Mouse (Mus musculus) neural tube, embryonic 14.5 days (tissue): ENCODE results near the gene Slc9a3r1. TPM values are rescaled to one million over a fixed set of nuclear protein-coding genes. Genes with fewer than 3 reads are reported as not detected.
A peak's percentile ranks its signal among the peaks of the same experiment; 100 is the strongest.

Experiments
- ATAC-seq: fragments of 200-750 bp; cut with Nextera tagmentation; 2 replicates; pipeline ENCODE4 v1.8.0; 2017; ENCODE audit warnings: low read depth, mild to moderate bottlenecking, moderate TSS enrichment, moderate library complexity
- H3K27ac ChIP-seq: fragments of 300-500 bp; sonication (generic); 2 replicates; pipeline ENCODE4 v1.5.1; 2014; ENCODE audit warnings: low read depth, mild to moderate bottlenecking, control low read depth, low read length, moderate library complexity, mixed read lengths
- H3K27me3 ChIP-seq: fragments of 300-500 bp; sonication (generic); 2 replicates; pipeline ENCODE4 v1.6.1; 2014; ENCODE audit warnings: low read length; ENCODE audit not compliant: control insufficient read depth, insufficient read depth
- H3K36me3 ChIP-seq: fragments of 300-500 bp; sonication (generic); 2 replicates; pipeline ENCODE4 v1.6.1; 2014; ENCODE audit warnings: low read length, mixed read lengths; ENCODE audit not compliant: control insufficient read depth, insufficient read depth
- H3K4me1 ChIP-seq: fragments of 300-500 bp; sonication (generic); 2 replicates; pipeline ENCODE4 v1.6.1; 2014; ENCODE audit warnings: low read length; ENCODE audit not compliant: control insufficient read depth, insufficient read depth
- H3K4me2 ChIP-seq: fragments of 300-500 bp; sonication (generic); 2 replicates; pipeline ENCODE4 v1.6.1; 2014; ENCODE audit warnings: mild to moderate bottlenecking, low read depth, low read length, control low read depth
- H3K4me3 ChIP-seq: fragments of 300-500 bp; sonication (generic); 2 replicates; pipeline ENCODE4 v1.5.1; 2014; ENCODE audit warnings: low read depth, low read length, control low read depth, mixed read lengths
- H3K9ac ChIP-seq: fragments of 300-500 bp; sonication (generic); replicated peaks from 2 replicates; pipeline ENCODE4 v1.6.1; 2014; ENCODE audit warnings: low read depth, mild to moderate bottlenecking, control low read depth, low read length, mixed read lengths
- H3K9me3 ChIP-seq: fragments of 300-500 bp; sonication (generic); 2 replicates; pipeline ENCODE4 v1.6.1; 2016; ENCODE audit warnings: low read length; ENCODE audit not compliant: control insufficient read depth
- WGBS: fragments of 180-500 bp; shearing (Covaris S2); extraction: QIAGEN DNeasy Blood & Tissue Kit; methylation state at CpG from one replicate; pipeline ENCODE4 v1.1.7; 2014; 5-methylcytosine and 5-hydroxymethylcytosine counted together
- polyA plus RNA-seq: library from polyadenylated mRNA; unstranded; fragments of >200 nt; fragmentation: Nextera tagmentation; extraction: Ambion mirVana; gene quantifications from 2 replicates; pipeline ENCODE4 v1.2.1, GENCODE M21; 2014

Slc9a3r1 gene
- 42.3 and 59.1 TPM in 2 replicates for polyA plus RNA-seq

DNA sequence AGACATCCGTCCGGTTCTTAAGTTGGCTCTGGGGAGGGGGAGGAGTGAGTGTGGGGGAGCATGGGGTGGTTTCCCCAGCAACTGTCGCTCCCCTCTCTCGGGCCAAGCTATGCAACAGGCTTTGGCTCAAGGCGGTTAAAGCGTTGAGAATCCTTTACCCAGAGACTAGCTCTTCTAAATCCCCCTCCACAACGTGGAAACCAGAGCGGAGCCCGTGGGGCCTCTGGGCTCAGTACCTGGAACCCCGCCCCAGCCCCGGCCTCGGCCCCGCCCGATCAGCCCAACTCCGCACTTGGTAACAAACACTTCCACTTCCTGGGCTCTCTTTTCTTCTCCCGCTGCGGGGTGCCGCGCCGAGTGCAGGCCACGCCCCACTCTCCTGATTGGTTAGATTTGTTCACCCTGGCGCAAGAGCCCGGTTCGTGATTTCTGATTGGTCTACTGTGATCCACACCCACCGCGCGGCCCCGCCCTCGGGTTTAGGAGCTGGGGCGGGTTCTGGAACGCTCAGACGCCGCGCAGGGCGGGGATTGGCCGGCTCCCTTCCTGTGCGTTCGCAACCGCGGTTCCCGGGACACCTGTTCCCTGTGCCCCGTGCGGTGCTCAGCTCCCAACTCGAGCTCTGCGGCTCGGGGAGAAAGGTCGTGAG lies at the start of gene Slc9a3r1:
TSS of gene Slc9a3r1 (plus strand) at position 510 of the 649 bp plus-strand sequence.
- H3K4me1 ChIP-seq: peaks cover 18% of the 10 kb centered on the region
- no peaks in the 10 kb centered on the region for H3K9me3 ChIP-seq
- peak within 1 kb of the TSS; percentile 28; the same call in 1 of the 2 replicates for H3K27ac ChIP-seq
- 0% methylated on average over 45 of the region's 47 CpGs for WGBS
- peak within 1 kb of the TSS; percentile 59 for H3K4me3 ChIP-seq
- H3K36me3 ChIP-seq: no peaks in the 10 kb centered on the region
- peaks cover 11% of the 10 kb centered on the region for H3K27me3 ChIP-seq
- ATAC-seq: peak; percentile 89
- H3K4me2 ChIP-seq: peak within 1 kb of the TSS; percentile 62
- H3K9ac ChIP-seq: peak within 1 kb of the TSS; percentile 54

DNA sequence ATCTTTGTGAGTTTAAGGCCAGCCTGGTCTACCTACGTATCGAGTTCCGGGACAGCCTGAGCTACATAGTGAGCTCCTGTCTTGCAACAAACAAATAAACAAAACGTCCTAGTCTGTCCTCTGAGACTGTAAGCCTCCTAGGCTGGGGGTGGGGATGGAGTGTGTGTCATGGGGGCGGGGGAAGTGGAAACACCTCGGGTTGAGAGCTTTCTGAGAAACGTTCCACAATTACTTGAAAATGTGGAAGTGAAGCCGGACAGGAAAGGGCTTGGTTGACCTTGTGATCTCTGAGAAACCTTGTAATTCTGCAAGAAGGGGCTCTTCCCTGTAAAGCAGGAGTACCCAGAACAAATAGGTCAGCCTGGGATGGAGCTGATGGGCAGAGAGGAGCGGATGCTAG lies 43.7 kb upstream of the Slc9a3r1 start:
- H3K4me3 ChIP-seq: no peak overlapping the region
- WGBS: 79% methylated on average over 9 of the region's 9 CpGs
- H3K9me3 ChIP-seq: no peaks in the 10 kb centered on the region
- no peak overlapping the region for H3K27ac ChIP-seq
- no peaks in the 10 kb centered on the region for H3K4me1 ChIP-seq
- H3K27me3 ChIP-seq: no peaks in the 10 kb centered on the region
- H3K9ac ChIP-seq: no peak overlapping the region
- H3K36me3 ChIP-seq: no peaks in the 10 kb centered on the region
- no peak for ATAC-seq
- no peak overlapping the region for H3K4me2 ChIP-seq

DNA sequence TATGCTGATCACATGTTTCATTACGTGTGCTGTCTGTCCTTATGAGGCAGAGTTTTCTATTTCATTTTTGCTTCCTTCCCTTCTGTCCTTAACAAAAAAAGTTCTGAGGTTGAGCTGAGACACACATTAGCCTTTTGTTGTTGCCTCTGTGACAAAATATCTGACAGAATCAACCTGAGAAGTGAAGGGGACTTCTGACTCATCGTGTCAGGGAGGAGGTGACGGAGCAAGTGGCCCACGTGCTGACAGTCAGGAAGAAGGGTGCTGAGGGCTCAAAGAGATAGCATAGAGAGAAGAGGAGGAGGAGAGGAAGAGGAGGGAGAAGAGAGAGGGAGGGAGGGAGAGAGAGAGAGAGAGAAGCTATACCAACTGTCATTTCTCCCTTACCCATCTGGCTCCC lies 34.7 kb upstream of the Slc9a3r1 start:
- Histone ChIP-seq H3K9me3 (no peaks in the 10 kb centered on the region), H3K27ac (no peak overlapping the region), H3K36me3 (no peaks in the 10 kb centered on the region), H3K27me3 (no peaks in the 10 kb centered on the region), H3K4me1 (no peaks in the 10 kb centered on the region), H3K4me2 (no peak overlapping the region), H3K4me3 (no peak overlapping the region), H3K9ac (no peak overlapping the region)
- ATAC-seq: no peak
- WGBS: 90% methylated on average over 4 of the region's 4 CpGs

DNA sequence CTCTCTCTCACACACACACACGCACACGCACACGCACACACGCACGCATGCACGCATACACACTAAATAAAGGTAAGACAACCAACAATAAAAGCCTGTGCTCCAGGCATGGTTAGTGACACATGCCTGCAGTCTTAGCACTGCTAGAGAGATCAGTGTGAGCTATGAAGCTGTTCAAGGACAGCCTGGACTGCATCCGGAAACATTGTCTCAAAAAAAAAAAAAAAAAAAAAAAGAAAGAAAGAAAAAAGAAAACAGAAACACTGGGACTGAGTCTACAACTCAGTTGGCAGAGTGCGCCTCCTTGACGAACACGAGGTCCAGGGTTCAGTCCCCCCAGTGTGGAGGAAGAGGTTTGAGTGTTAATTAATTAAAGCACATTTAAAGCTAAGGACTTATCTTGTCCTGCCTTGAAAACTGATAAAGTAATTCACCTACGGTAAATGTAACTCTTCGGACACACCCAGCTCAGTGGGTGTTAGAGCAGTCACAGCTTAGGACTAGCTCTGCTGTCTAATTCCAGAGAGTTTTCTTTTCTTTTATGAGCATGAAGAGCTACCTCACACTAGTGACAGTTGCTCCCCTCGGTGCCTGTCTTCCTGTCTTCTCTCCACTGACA lies 33.5 kb upstream of the Slc9a3r1 start:
- Histone ChIP-seq H3K9ac (no peak overlapping the region), H3K36me3 (no peaks in the 10 kb centered on the region), H3K4me3 (no peak overlapping the region), H3K4me2 (no peak overlapping the region), H3K4me1 (no peaks in the 10 kb centered on the region), H3K9me3 (no peaks in the 10 kb centered on the region), H3K27me3 (no peaks in the 10 kb centered on the region), H3K27ac (no peak overlapping the region)
- WGBS: 93% methylated on average over 13 of the region's 13 CpGs
- no peak for ATAC-seq

DNA sequence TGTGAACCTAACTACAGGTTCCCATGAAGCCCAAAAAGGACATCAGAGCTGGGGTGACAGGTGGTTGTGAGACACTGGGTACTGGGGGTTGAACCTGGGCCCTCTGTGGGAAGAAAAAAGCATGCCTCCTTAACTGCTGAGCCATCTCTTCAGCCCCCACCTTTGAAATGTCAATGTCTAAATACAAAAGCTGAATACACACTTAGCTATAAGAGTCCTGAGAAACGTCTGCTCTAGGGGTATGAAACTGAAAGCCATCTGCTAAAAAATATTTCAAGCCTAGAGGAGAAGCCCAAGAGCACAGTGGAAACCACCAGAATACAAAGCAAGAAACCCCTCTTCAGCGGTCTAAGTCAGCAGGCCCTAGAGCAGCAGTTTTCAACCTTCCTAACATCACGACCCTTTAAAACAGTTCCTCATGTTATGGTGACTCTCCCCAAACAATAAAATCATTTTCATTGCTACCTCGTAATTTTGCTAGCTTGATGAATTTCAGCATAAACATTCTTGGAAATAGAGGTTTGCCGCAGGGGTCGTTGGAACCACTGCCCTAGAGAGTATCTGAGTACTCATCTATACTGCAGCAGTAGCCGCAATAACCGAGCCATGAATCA lies 31.3 kb upstream of the Slc9a3r1 start:
- no peak for ATAC-seq
- Histone ChIP-seq H3K9ac (no peak overlapping the region), H3K4me1 (no peaks in the 10 kb centered on the region), H3K36me3 (no peaks in the 10 kb centered on the region), H3K27me3 (no peaks in the 10 kb centered on the region), H3K4me2 (no peak overlapping the region), H3K9me3 (no peaks in the 10 kb centered on the region), H3K4me3 (no peak overlapping the region), H3K27ac (no peak overlapping the region)
- 82% methylated on average over 8 of the region's 8 CpGs for WGBS

DNA sequence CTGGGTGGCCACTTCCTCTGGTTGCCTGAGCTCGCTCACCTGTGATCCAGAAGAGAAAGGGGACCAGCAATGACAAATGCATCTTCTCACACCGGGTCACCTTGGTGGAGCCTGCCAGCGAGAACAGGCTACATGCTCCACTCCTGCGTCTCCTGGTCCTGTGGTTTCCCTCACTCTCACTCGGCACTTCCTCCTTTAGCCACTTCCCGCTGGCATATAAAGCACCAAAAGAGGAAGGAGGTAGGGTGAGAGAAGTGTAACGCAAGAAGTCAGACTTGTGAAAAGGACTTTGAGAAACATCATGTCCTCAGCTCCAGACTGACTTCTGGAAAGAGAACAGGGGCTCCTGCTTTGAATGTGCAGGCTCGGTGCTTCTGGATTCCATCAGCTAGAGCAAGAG lies 29.3 kb upstream of the Slc9a3r1 start, which contains the start of gene Cd300lf:
TSS of gene Cd300lf (minus strand) at position 193 of the 400 bp plus-strand sequence.
- H3K9me3 ChIP-seq: no peaks in the 10 kb centered on the region
- no peaks in the 10 kb centered on the region for H3K4me1 ChIP-seq
- H3K36me3 ChIP-seq: no peaks in the 10 kb centered on the region
- H3K4me3 ChIP-seq: no peak within 1 kb of the TSS
- H3K27ac ChIP-seq: no peak within 1 kb of the TSS
- H3K9ac ChIP-seq: no peak within 1 kb of the TSS
- no peaks in the 10 kb centered on the region for H3K27me3 ChIP-seq
- no peak for ATAC-seq
- WGBS: 80% methylated on average over 8 of the region's 8 CpGs
- H3K4me2 ChIP-seq: no peak within 1 kb of the TSS

DNA sequence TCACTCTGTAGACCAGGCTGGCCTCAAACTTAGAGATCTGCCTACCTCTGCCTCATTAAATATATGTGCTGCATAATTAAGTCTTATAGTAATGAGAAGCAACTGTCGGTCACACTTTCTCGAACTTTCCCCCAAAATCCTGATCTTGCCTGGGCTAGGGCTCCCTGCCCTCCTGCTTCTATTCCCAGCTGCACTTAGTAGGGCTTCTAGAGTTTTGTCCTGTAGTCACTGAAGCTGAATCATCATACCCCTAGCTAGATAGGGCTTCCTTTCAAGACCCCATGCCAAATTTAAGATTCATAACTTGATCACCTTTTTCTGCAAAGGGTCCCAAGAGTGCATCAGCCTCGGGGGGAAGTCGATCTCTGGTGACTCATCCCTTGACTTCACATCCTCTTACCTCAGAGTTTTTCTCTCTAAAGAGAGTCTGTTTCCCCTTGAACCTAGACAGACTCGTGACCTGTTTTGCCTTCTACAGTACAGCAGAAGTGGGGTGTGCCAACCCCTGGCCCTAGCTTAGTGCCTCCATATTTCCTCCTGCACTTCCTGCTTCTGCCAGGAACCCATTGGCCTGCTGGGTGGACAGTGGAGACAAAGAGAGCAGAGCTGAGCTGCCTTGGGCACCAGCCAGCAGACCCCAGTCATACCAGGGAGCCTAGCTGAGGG lies 24.4 kb upstream of the Slc9a3r1 start:
- no peak overlapping the region for H3K4me3 ChIP-seq
- H3K36me3 ChIP-seq: no peaks in the 10 kb centered on the region
- H3K4me2 ChIP-seq: no peak overlapping the region
- H3K27me3 ChIP-seq: no peaks in the 10 kb centered on the region
- WGBS: 90% methylated on average over 5 of the region's 5 CpGs
- H3K4me1 ChIP-seq: no peaks in the 10 kb centered on the region
- H3K9me3 ChIP-seq: no peaks in the 10 kb centered on the region
- ATAC-seq: no peak
- no peak overlapping the region for H3K9ac ChIP-seq
- no peak overlapping the region for H3K27ac ChIP-seq

DNA sequence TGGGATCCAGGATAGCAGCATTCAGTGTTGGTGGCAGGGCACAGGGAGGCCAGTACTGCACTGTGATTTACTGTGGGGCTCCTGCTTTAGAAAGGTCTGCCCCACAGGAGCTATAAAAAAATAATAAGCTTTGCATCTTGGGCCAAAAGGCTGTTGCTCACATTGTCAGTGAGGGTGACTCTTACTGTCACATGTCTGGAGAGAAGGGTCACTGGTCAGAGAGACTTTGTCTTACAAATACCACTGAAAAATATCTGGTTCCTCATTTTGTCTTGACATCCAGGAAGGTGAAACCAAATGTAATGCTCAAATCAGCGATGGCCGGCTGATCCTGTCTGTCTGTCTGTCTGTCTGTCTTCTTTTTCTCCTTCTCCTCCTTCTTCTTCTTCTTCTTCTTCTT lies 21.2 kb upstream of the Slc9a3r1 start:
- 86% methylated on average over 2 of the region's 2 CpGs for WGBS
- Histone ChIP-seq H3K4me3 (no peak overlapping the region), H3K9me3 (no peaks in the 10 kb centered on the region), H3K27ac (no peak overlapping the region), H3K36me3 (no peaks in the 10 kb centered on the region), H3K27me3 (no peaks in the 10 kb centered on the region), H3K9ac (no peak overlapping the region), H3K4me2 (no peak overlapping the region), H3K4me1 (no peaks in the 10 kb centered on the region)
- ATAC-seq: no peak

DNA sequence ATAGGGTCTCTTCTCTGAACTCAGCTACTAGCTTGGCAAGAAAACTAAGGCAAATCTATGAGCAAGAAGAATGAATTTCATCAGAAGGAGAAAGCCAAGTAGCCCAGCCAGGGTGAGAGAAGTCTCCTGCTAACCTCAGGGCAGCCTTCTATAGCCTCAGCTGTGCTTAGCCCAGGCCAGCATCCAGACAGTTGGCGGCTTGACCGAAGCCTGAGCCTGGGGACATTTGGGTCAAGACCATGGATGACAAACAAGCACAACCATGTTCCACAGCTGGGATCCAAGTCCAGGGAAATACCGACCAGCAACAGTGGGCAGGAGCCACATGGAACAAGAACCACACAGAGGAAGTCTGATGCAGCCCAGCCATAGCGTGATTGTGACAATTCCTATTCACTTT lies 15.3 kb upstream of the Slc9a3r1 start:
- peaks cover 6% of the 10 kb centered on the region; the same call in 1 of the 2 replicates for H3K4me1 ChIP-seq
- no peak overlapping the region for H3K4me2 ChIP-seq
- WGBS: 91% methylated on average over 4 of the region's 4 CpGs
- H3K4me3 ChIP-seq: no peak overlapping the region
- H3K36me3 ChIP-seq: no peaks in the 10 kb centered on the region
- no peaks in the 10 kb centered on the region for H3K27me3 ChIP-seq
- H3K9ac ChIP-seq: no peak overlapping the region
- no peak overlapping the region for H3K27ac ChIP-seq
- no peaks in the 10 kb centered on the region for H3K9me3 ChIP-seq
- no peak for ATAC-seq
